Mouse (Mus musculus): ENCODE measurements at regions not wholly inside any gene's neighbourhood (a gene's known extent, or its start where the extent isn't known, plus 50 kb on each side); places are given as distances from the start of the nearest gene placed in this dataset.

GRCm38 (mm10) chr13:69954171-69954570, 152.0 kb downstream of the Med10 start:
- H3K27me3 ChIP-seq (ENCODE audit: control insufficient read depth, insufficient read depth, low read length, poor library complexity, severe bottlenecking), result no peaks in the 10 kb centered on the region
- H3K9me3 ChIP-seq (replicated peaks; ENCODE audit: control insufficient read depth, insufficient read depth, low read length, poor library complexity, severe bottlenecking), result no peaks in the 10 kb centered on the region
- H3K4me1 ChIP-seq (ENCODE audit: control insufficient read depth, insufficient read depth, low read length), result no peaks in the 10 kb centered on the region
- no peak overlapping the region for H3K4me3 ChIP-seq (ENCODE audit: low read depth, low read length)
- TF ChIP-seq POLR2A (IDR thresholded peaks at IDR 0.05; ENCODE audit: insufficient read depth, low read length) (no peak), CTCF (IDR thresholded peaks at IDR 0.05; ENCODE audit: low read depth, low read length) (no peak), EP300 (IDR thresholded peaks at IDR 0.05; ENCODE audit: insufficient read depth, low read depth, low read length) (no peak)
- H3K27ac ChIP-seq (ENCODE audit: insufficient read depth, low read length), result no peak overlapping the region
- no peak overlapping the region for H3K9ac ChIP-seq (ENCODE audit: low read depth, poor library complexity, severe bottlenecking)
- no peaks in the 10 kb centered on the region for H3K36me3 ChIP-seq (ENCODE audit: control insufficient read depth, insufficient read depth, low read length, poor library complexity, severe bottlenecking)

DNA sequence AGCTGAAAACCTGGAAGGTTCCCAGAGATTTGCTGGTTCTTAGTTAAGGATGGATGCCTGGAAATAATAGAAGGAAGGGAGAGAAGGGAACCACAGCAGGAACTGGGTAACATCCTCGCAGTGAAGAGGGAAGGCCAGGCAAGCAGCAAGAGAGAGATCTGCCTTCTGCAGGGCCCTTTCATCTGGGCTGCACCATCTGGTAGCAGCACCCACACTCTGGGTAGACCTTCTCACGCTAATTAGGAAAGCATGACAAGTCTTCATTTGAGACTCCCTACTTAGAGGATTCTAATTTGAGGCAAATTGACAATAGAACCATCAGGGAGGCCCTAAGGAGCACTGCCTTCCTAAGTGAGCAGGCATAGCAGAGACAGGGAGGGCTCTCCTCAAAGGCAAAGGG, 153.3 kb downstream of the Med10 start:
- Histone ChIP-seq H3K9me3 (replicated peaks; ENCODE audit: control insufficient read depth, insufficient read depth, low read length, poor library complexity, severe bottlenecking) (no peaks in the 10 kb centered on the region), H3K36me3 (ENCODE audit: control insufficient read depth, insufficient read depth, low read length, poor library complexity, severe bottlenecking) (no peaks in the 10 kb centered on the region), H3K4me1 (ENCODE audit: control insufficient read depth, insufficient read depth, low read length) (no peaks in the 10 kb centered on the region), H3K9ac (ENCODE audit: low read depth, poor library complexity, severe bottlenecking) (no peak overlapping the region), H3K27ac (ENCODE audit: insufficient read depth, low read length) (no peak overlapping the region), H3K27me3 (ENCODE audit: control insufficient read depth, insufficient read depth, low read length, poor library complexity, severe bottlenecking) (no peaks in the 10 kb centered on the region), H3K4me3 (ENCODE audit: low read depth, low read length) (no peak overlapping the region)
- no peak for TF ChIP-seq POLR2A (IDR thresholded peaks at IDR 0.05; ENCODE audit: insufficient read depth, low read length)
- TF ChIP-seq CTCF (IDR thresholded peaks at IDR 0.05; ENCODE audit: low read depth, low read length), result no peak
- no peak for TF ChIP-seq EP300 (IDR thresholded peaks at IDR 0.05; ENCODE audit: insufficient read depth, low read depth, low read length)

DNA sequence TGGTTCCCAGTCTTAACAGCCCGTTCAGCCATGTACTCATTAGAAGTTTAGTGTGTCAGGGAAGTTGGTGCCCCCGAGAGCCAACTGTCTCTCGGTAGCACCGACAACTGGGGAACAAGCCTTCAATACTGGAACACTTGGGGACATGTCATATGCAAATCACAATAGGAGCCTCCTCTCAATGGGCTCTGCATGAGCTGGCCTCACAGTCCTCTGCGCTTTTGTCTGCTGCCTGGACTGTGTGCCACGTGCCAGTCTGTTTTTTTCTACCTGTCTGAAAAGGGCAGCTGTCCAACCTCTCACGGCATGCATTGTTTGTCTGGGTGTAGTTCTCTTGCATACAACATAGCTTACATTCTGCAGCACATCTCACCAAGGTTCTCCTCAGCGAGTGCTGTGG, 161.7 kb downstream of the Med10 start:
- no peak for TF ChIP-seq EP300 (IDR thresholded peaks at IDR 0.05; ENCODE audit: insufficient read depth, low read depth, low read length)
- TF ChIP-seq CTCF (IDR thresholded peaks at IDR 0.05; ENCODE audit: low read depth, low read length), result no peak
- no peak for TF ChIP-seq POLR2A (IDR thresholded peaks at IDR 0.05; ENCODE audit: insufficient read depth, low read length)
- Histone ChIP-seq H3K9ac (ENCODE audit: low read depth, poor library complexity, severe bottlenecking) (no peak overlapping the region), H3K27me3 (ENCODE audit: control insufficient read depth, insufficient read depth, low read length, poor library complexity, severe bottlenecking) (no peaks in the 10 kb centered on the region), H3K36me3 (ENCODE audit: control insufficient read depth, insufficient read depth, low read length, poor library complexity, severe bottlenecking) (no peaks in the 10 kb centered on the region), H3K4me3 (ENCODE audit: low read depth, low read length) (no peak overlapping the region), H3K9me3 (replicated peaks; ENCODE audit: control insufficient read depth, insufficient read depth, low read length, poor library complexity, severe bottlenecking) (no peaks in the 10 kb centered on the region), H3K27ac (ENCODE audit: insufficient read depth, low read length) (no peak overlapping the region), H3K4me1 (ENCODE audit: control insufficient read depth, insufficient read depth, low read length) (no peaks in the 10 kb centered on the region)

DNA sequence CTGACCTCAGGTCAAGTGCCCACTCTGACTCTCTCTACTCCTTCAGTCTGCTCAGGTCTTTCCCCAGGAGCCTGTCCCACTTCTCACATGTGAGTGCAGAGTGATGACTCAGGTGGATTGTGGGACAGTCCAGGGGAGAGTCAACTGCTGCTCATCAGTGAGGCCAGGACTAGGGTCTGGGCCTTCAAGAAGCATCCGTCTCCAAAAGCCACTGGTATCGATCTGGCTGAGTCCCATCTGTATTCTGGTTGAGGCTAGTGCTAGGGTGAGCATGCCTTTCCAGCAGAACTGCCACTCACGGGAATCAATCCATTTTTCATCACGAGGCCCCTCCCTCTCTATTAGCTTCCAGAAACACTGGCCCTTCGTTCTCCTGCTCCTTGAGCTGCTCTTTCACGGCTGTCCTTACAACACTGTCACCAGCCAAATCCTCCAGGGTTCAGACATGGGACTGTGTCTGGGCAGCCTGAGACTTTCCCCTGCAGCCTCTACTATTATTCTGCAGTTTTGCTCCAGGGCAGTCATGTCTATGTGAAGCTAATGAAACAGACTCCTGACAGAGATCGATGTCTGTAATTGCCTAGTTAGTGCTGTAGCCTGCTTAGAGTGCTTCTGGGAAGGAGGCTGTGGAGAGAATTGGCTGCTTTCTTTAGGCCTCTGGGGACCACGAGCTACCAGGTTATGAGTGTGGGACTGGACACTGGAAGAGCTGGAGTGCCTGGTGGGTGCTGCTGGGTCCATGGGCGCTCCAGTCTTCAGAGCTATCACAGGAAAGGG, 169.3 kb downstream of the Med10 start:
- Histone ChIP-seq H3K4me3 (ENCODE audit: low read depth, low read length) (no peak overlapping the region), H3K4me1 (ENCODE audit: control insufficient read depth, insufficient read depth, low read length) (no peaks in the 10 kb centered on the region), H3K27ac (ENCODE audit: insufficient read depth, low read length) (no peak overlapping the region), H3K9me3 (replicated peaks; ENCODE audit: control insufficient read depth, insufficient read depth, low read length, poor library complexity, severe bottlenecking) (no peaks in the 10 kb centered on the region), H3K27me3 (ENCODE audit: control insufficient read depth, insufficient read depth, low read length, poor library complexity, severe bottlenecking) (no peaks in the 10 kb centered on the region), H3K36me3 (ENCODE audit: control insufficient read depth, insufficient read depth, low read length, poor library complexity, severe bottlenecking) (no peaks in the 10 kb centered on the region), H3K9ac (ENCODE audit: low read depth, poor library complexity, severe bottlenecking) (no peak overlapping the region)
- TF ChIP-seq CTCF (IDR thresholded peaks at IDR 0.05; ENCODE audit: low read depth, low read length) (no peak), POLR2A (IDR thresholded peaks at IDR 0.05; ENCODE audit: insufficient read depth, low read length) (no peak), EP300 (IDR thresholded peaks at IDR 0.05; ENCODE audit: insufficient read depth, low read depth, low read length) (no peak)

GRCm38 (mm10) chr13:69974835-69975234, 172.6 kb downstream of the Med10 start:
- no peak overlapping the region for H3K27ac ChIP-seq (ENCODE audit: insufficient read depth, low read length)
- no peak overlapping the region for H3K4me3 ChIP-seq (ENCODE audit: low read depth, low read length)
- H3K36me3 ChIP-seq (ENCODE audit: control insufficient read depth, insufficient read depth, low read length, poor library complexity, severe bottlenecking), result no peaks in the 10 kb centered on the region
- H3K4me1 ChIP-seq (ENCODE audit: control insufficient read depth, insufficient read depth, low read length), result no peaks in the 10 kb centered on the region
- H3K9me3 ChIP-seq (replicated peaks; ENCODE audit: control insufficient read depth, insufficient read depth, low read length, poor library complexity, severe bottlenecking), result no peaks in the 10 kb centered on the region
- no peak overlapping the region for H3K9ac ChIP-seq (ENCODE audit: low read depth, poor library complexity, severe bottlenecking)
- no peaks in the 10 kb centered on the region for H3K27me3 ChIP-seq (ENCODE audit: control insufficient read depth, insufficient read depth, low read length, poor library complexity, severe bottlenecking)
- TF ChIP-seq EP300 (IDR thresholded peaks at IDR 0.05; ENCODE audit: insufficient read depth, low read depth, low read length), result no peak
- TF ChIP-seq CTCF (IDR thresholded peaks at IDR 0.05; ENCODE audit: low read depth, low read length), result no peak
- no peak for TF ChIP-seq POLR2A (IDR thresholded peaks at IDR 0.05; ENCODE audit: insufficient read depth, low read length)

- peaks cover 2% of the 10 kb centered on the region; the same call in 1 of the 2 replicates for H3K27me3 ChIP-seq (ENCODE audit: control insufficient read depth, insufficient read depth, low read length, poor library complexity, severe bottlenecking)
- H3K9me3 ChIP-seq (replicated peaks; ENCODE audit: control insufficient read depth, insufficient read depth, low read length, poor library complexity, severe bottlenecking), result no peaks in the 10 kb centered on the region; the same call in 1 of the 2 replicates
- no peak overlapping the region for H3K4me3 ChIP-seq (ENCODE audit: low read depth, low read length)
- no peaks in the 10 kb centered on the region for H3K4me1 ChIP-seq (ENCODE audit: control insufficient read depth, insufficient read depth, low read length)
- H3K27ac ChIP-seq (ENCODE audit: insufficient read depth, low read length), result no peak overlapping the region
- H3K36me3 ChIP-seq (ENCODE audit: control insufficient read depth, insufficient read depth, low read length, poor library complexity, severe bottlenecking), result no peaks in the 10 kb centered on the region
- H3K9ac ChIP-seq (ENCODE audit: low read depth, poor library complexity, severe bottlenecking), result no peak overlapping the region
- TF ChIP-seq EP300 (IDR thresholded peaks at IDR 0.05; ENCODE audit: insufficient read depth, low read depth, low read length) (no peak), CTCF (IDR thresholded peaks at IDR 0.05; ENCODE audit: low read depth, low read length) (no peak), POLR2A (IDR thresholded peaks at IDR 0.05; ENCODE audit: insufficient read depth, low read length) (no peak)
Measured at GRCm38 (mm10) chr13:69984159-69984558, 182.0 kb downstream of the Med10 start.

Measured in ES-Bruce4 (cell line).